Mouse (Mus musculus): ENCODE results near the gene Emc10. TPM values are rescaled to one million over a fixed set of nuclear protein-coding genes. Genes with fewer than 3 reads are reported as not detected.

The Emc10 gene
- 80.2 and 97.6 TPM in 2 replicates for polyA plus RNA-seq (2012; ENCODE audit: insufficient read depth, insufficient read length, missing spikeins)

- peak within 1 kb of the TSS; percentile 97 for H3K4me3 ChIP-seq (ENCODE audit: insufficient read depth, low read depth, low read length)
- H3K27ac ChIP-seq (replicated peaks; ENCODE audit: low read depth, low read length): peak within 1 kb of the TSS; percentile 86
- peaks cover 7% of the 10 kb centered on the region for H3K4me1 ChIP-seq (ENCODE audit: control insufficient read depth, insufficient read depth, insufficient read length, low read length)
These were observed at the start of gene Emc10, which contains the start of gene Fam71e1 for GRCm38 (mm10) chr7:44495992-44496770. Gene Emc10, minus strand, starts transcription at chr7:44496529. Gene Fam71e1, plus strand, starts transcription at chr7:44496581.

GRCm38 (mm10) chr7:44543071-44543470 is 46.7 kb upstream of the Emc10 start:
- no peak overlapping the region for H3K27ac ChIP-seq (replicated peaks; ENCODE audit: low read depth, low read length)
- H3K4me3 ChIP-seq (ENCODE audit: insufficient read depth, low read depth, low read length): no peak overlapping the region
- H3K4me1 ChIP-seq (ENCODE audit: control insufficient read depth, insufficient read depth, insufficient read length, low read length): peaks cover 5% of the 10 kb centered on the region; the same call in 1 of the 2 replicates

GRCm38 (mm10) chr7:44542555-44542954 is 46.2 kb upstream of the Emc10 start:
- Histone ChIP-seq H3K27ac (replicated peaks; ENCODE audit: low read depth, low read length) (no peak overlapping the region), H3K4me1 (ENCODE audit: control insufficient read depth, insufficient read depth, insufficient read length, low read length) (peaks cover under 1% of the 10 kb centered on the region; the same call in 1 of the 2 replicates), H3K4me3 (ENCODE audit: insufficient read depth, low read depth, low read length) (no peak overlapping the region)

- H3K4me1 ChIP-seq (ENCODE audit: control insufficient read depth, insufficient read depth, insufficient read length, low read length): no peaks in the 10 kb centered on the region
- H3K27ac ChIP-seq (replicated peaks; ENCODE audit: low read depth, low read length): no peak overlapping the region
- no peak overlapping the region for H3K4me3 ChIP-seq (ENCODE audit: insufficient read depth, low read depth, low read length)
These were observed 42.7 kb upstream of the Emc10 start for GRCm38 (mm10) chr7:44538756-44539624.

- no peak overlapping the region for H3K4me3 ChIP-seq (ENCODE audit: insufficient read depth, low read depth, low read length)
- H3K4me1 ChIP-seq (ENCODE audit: control insufficient read depth, insufficient read depth, insufficient read length, low read length): no peaks in the 10 kb centered on the region
- H3K27ac ChIP-seq (replicated peaks; ENCODE audit: low read depth, low read length): no peak overlapping the region
These were observed 41.2 kb upstream of the Emc10 start for GRCm38 (mm10) chr7:44537496-44537895.

DNA sequence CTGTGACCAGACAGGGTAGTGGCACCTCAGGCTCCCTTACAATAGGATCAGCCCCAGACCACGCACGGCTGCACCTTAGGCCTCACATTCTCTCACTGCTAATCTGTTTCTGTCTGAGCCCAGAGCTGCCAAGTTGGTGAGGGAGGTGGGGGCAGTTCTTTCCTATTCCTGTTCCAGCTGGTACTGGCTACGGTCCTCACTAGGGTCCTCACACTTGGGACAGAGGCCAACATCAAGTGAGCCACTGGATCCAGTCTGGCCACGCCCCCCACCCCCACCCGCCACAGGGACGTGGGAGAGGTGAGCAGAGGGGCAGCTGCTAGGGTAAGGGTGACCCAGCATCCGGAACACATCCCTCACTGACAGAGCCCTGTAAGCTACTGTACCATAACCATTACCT is 40.7 kb upstream of the Emc10 start:
- no peak overlapping the region for H3K27ac ChIP-seq (replicated peaks; ENCODE audit: low read depth, low read length)
- no peaks in the 10 kb centered on the region for H3K4me1 ChIP-seq (ENCODE audit: control insufficient read depth, insufficient read depth, insufficient read length, low read length)
- H3K4me3 ChIP-seq (ENCODE audit: insufficient read depth, low read depth, low read length): no peak overlapping the region

DNA sequence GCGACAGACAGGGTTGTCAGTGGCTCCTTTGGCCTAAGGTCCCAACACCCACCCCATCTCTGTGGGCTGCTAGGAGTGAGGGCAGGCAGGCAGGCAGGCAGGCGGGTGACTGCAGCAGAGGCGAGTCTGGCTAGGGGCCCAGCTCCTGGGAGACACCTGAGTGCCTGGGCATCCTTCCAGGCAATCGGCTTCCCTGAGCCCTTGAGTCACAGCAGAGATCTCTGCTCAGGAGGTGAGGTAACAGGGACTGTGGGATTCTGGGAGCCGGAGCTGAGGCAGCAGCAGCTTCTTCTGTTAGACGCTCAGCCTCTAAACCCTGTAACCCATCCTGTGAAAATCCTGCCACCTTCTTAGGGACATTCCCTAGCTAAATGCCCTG is 40.2 kb upstream of the Emc10 start:
- no peaks in the 10 kb centered on the region for H3K4me1 ChIP-seq (ENCODE audit: control insufficient read depth, insufficient read depth, insufficient read length, low read length)
- H3K27ac ChIP-seq (replicated peaks; ENCODE audit: low read depth, low read length): no peak overlapping the region
- H3K4me3 ChIP-seq (ENCODE audit: insufficient read depth, low read depth, low read length): no peak overlapping the region

DNA sequence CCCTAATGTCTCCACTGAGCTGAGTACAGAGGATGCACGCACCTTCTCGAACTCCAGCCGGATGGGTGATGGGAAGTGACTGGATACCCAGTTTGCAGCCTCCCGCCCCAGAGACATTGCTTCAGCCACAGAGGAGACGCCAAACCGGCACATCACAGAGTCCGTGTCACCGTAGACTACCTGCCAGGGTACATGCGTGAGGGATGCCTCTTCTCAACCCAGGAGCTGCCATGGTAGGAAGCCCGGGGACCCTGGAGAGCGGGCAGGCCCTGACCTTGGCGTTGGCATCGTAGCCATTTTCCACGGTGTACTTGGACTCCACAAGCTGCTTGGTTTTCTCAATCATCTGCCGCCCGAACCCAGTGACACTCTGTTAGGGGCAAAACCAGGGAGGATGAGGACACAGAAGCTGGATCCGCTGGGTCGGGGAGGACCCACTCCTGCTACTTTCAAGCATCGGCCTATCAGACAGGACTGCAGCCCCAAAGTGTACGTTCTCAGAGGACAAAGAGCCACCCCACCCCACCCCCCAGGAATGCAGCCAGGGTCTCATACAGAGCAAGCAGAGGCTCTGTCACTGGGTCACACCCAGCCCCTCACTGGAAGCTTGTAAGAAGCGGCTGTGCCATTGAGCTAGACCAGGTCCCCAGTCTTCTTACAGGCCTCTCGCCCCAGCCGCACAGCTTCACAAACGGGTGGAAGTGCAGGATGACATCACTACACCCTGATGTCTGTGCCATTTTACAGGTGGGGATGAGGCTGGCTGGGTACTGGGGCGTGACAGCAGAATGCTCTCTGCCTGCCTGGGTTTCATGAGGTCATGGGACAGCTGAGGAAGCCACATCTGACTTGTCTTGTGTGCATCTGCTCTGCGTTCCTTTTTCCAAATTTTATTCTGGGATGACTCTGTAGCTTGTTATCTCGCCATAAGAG is 39.6 kb upstream of the Emc10 start:
- no peak overlapping the region for H3K4me3 ChIP-seq (ENCODE audit: insufficient read depth, low read depth, low read length)
- H3K4me1 ChIP-seq (ENCODE audit: control insufficient read depth, insufficient read depth, insufficient read length, low read length): no peaks in the 10 kb centered on the region

DNA sequence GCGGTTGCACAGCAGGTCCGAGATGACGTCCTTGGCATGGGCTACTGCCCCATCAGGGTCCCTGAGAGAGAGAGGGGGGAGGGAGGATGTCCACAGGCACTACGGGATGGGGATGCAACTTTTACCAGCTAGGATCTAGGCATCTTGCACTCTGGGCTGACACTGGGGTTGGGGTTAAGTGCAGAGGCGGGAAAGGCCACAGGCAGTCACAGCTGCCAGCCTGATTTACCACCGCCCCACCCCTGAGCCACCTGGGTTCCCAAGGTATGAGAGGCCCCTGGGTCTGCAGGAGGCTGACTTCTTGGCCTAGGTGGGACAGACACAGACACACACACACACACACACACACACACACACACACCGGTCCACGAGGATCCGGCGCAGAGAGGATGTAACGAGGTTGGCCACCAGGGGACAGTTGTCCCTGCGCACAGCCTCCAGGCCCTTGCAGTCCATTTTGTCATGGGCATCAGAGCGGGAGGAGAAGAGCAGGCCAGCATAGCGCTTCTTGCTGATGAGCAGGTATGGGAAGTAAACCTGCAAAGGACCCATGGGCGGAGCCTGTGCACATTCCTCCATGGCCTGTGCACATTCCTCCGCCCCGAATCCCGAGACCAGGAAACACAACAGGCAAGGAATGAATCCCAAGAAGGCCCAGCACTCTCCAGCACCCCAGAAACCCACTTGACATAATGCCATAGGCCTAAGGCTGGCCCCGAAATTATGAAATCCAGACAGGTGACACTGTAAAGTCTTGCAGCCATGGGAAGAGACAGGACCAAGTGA is 38.5 kb upstream of the Emc10 start:
- no peaks in the 10 kb centered on the region for H3K4me1 ChIP-seq (ENCODE audit: control insufficient read depth, insufficient read depth, insufficient read length, low read length)
- H3K4me3 ChIP-seq (ENCODE audit: insufficient read depth, low read depth, low read length): no peak overlapping the region
- no peak overlapping the region for H3K27ac ChIP-seq (replicated peaks; ENCODE audit: low read depth, low read length)

More for the DNA sequence above, 39.6 kb upstream of the Emc10 start:
- no peak overlapping the region for H3K27ac ChIP-seq (replicated peaks; ENCODE audit: low read depth, low read length)

GRCm38 (mm10) chr7:44534242-44534641 is 37.9 kb upstream of the Emc10 start:
- no peaks in the 10 kb centered on the region for H3K4me1 ChIP-seq (ENCODE audit: control insufficient read depth, insufficient read depth, insufficient read length, low read length)
- H3K27ac ChIP-seq (replicated peaks; ENCODE audit: low read depth, low read length): no peak overlapping the region
- H3K4me3 ChIP-seq (ENCODE audit: insufficient read depth, low read depth, low read length): no peak overlapping the region

- Histone ChIP-seq H3K27ac (replicated peaks; ENCODE audit: low read depth, low read length) (no peak overlapping the region), H3K4me3 (ENCODE audit: insufficient read depth, low read depth, low read length) (no peak overlapping the region), H3K4me1 (ENCODE audit: control insufficient read depth, insufficient read depth, insufficient read length, low read length) (no peaks in the 10 kb centered on the region)
These were observed 37.4 kb upstream of the Emc10 start for GRCm38 (mm10) chr7:44533746-44534045.

DNA sequence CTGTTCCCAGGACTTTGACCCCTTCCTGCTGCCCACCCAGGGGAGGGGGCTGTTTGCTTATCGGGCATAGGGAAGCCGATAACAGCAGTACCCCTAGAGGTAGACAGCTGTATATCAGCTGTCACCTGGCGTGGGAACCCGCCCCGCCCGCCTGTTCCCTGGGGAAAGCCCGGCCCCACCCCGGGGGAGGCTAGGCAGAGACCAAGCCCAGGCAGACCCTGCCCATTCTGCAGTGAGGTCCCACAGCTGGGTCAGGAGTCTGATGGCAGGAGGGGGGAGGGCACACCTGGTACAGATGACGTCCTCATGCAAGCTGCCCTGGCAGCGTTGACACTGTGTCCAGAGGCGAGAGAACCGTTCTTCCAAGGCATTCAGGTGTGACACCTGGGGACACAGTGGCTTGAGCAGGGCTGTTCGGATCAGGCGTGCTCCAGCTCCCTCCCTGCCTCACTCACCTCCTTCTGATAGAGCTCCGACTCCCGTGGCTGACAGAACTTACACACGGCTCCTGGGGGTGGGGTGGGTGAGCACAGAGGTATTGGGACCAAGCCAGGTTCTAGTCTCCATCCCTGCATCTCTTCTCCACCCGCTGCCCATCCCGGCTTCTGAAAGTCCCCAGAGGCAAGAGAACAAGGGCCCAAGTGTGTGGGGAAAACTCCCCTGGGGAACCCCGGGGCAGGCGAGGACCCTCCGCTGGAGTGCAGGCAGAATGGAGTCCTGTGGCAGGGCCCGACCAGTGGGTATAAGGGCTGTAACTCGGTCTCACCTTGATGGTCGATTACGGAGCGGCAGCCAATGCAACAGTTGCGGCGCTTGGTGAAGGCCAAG is 36.8 kb upstream of the Emc10 start:
- H3K27ac ChIP-seq (replicated peaks; ENCODE audit: low read depth, low read length): no peak overlapping the region
- no peak overlapping the region for H3K4me3 ChIP-seq (ENCODE audit: insufficient read depth, low read depth, low read length)
- no peaks in the 10 kb centered on the region for H3K4me1 ChIP-seq (ENCODE audit: control insufficient read depth, insufficient read depth, insufficient read length, low read length)

GRCm38 (mm10) chr7:44531946-44532732 is 35.8 kb upstream of the Emc10 start, which contains the start of gene Spib:
Gene Spib, minus strand, starts transcription at chr7:44532071.
- no peak within 1 kb of the TSS for H3K27ac ChIP-seq (replicated peaks; ENCODE audit: low read depth, low read length)
- no peak within 1 kb of the TSS for H3K4me3 ChIP-seq (ENCODE audit: insufficient read depth, low read depth, low read length)
- no peaks in the 10 kb centered on the region for H3K4me1 ChIP-seq (ENCODE audit: control insufficient read depth, insufficient read depth, insufficient read length, low read length)
